Mouse (Mus musculus) spleen, postnatal 36 days (tissue): ENCODE data around the gene Lexm.
A peak's percentile ranks its signal among the peaks of the same experiment; 100 is the strongest.

Experiments
- DNase-seq, 2 experiments: peaks; one replicate each; pipeline ENCODE4 v3.0.0; 2022; ENCODE audit warnings: low spot score in 2 of 2, mixed read lengths in 1 of 2

Gene Lexm

DNA sequence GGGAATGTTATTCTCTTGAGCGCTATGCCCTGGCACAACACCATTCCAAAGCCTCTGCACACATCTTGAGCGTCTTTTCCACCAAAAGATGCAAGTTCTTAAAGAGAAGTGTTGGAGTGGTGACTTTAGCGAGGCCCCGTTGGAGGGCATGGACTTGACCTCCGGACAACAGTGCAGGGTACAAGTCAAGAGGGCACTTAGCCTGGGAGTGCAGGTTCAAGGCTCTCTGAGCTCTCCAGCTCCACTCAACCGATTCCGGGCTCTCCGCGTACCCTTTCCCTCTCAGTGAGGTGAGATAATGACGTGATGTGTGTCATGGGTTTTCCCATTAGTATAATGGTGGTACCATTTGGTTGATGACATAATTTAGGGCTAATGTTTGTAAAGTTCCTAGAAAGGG, 7.2 kb upstream of the Lexm start:
- no peak for DNase-seq

DNA sequence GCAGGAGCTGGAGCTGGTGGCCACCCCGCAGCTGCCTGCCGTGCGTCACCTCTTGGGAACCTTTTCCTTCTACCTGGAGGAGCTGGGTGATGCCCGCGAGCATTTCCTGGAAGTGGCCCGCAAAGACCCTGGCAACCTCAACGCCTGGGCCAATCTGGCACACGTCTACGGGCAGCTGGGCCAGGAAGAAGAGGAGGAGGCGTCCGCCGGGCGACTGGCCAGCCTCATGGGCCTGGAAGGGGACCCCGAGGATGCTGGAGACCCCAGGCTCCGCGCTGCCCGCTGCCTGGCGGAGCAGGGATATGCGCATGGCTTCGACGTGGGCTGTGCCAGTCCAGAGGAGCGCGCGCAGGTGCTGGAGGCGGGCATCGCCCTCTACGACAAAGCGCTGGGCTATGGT, 5.7 kb upstream of the Lexm start:
- DNase-seq, result no peak

DNA sequence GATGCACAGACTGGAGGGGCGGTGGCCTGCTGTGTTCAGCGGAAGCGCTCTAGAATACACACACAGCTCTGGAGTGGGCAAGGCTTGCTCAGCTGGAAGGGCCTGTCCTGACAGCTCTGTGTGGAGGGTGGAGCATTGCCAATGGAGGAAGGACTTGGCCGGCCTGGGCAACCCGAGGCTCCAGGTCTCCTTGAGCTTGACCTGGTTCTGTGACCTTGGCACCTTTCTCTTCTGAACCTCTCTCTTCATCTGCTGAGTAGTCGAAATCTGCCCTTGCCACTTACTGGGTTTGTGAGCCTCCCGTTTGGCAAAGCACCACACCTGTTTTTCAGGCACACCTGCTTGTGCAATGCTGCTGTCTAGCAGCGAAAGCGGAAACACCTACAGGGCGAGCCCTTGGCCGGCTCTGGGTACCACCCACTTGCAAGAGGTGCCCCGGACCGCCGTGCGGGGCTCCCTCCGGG, 5.0 kb upstream of the Lexm start, which contains the start of gene Ttc22:
Gene Ttc22, plus strand, starts transcription at position 403 of the 464 bp plus-strand sequence.
- no peak for DNase-seq

DNA sequence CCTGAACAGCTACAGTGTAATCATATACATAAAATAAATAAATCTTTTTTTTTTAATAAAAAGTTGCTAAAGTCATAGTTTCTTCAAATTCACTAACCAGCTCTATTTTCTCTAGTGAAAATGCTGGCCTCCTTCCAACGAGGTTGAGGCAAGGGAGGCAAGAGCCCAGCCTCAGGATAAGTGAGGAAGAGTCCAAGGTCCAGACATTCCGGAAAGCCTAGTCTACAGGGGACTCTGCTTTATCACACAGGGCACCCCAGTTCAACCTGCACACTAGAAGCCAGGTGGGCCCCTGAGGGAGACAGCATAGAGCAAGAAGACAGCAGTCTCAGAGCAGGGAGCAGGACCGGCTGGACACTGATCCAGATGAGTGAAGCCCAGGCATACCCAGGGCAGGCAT, 4.4 kb upstream of the Lexm start:
- DNase-seq, result no peak

DNA sequence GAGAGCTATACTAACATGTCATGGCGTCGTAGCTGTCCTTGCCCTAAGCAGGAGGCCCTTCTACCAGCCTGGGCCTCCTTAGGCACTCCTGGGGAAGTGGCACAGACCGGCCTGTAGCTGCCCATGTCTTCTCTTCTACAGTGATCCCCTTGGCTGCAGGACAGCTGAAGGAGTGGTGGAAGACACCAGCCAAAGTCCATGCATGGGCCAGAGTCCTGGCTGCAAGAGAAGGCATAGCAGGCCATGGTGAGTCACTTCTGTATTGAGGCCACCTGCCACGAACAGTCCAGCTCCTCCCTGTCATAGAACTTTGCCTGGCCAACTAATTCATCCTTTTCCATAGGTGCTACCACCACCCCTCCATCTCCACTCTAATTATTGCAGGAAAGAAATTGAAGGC, 1.9 kb upstream of the Lexm start:
- DNase-seq, result no peak

DNA sequence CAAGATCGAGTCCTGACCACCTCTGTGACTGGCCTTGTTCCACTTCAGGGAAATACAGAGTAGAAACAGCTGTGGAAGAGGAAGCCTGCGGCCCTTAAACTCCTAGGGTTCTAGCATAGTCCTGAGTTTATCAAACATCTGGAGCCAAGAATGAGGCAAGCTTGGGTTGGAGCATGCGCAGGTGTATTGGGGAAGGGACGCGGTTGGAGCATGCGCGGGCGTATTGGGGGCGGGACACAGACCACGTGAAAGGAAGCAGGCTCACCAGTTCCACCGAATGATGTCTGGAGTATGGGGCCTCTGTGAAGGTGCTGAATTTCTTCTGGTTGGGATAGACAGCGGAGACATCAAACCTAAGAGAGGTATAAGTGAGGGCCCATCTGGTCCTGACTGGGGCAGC, 1.4 kb downstream of the Lexm start:
- no peak for DNase-seq

DNA sequence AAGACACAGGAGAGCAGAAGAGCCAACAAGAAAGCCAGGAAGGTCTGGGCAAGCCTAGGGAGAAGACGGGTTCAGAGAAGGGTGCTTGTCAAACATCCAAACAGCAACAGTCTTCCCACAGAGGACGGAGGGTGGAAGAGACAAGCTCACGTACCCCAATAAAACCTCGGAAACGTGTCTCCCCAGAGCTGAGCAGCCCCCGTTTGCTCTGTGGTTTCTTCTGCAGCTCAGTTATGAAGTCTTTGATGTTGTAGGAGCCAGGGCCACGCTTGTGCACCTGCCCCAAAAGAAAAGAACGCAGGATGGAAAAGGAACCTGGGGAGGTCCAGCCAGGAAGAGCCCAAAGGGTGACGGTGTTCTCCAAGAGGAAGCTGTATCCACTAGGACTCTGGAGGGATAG, 2.2 kb downstream of the Lexm start:
- no peak for DNase-seq

DNA sequence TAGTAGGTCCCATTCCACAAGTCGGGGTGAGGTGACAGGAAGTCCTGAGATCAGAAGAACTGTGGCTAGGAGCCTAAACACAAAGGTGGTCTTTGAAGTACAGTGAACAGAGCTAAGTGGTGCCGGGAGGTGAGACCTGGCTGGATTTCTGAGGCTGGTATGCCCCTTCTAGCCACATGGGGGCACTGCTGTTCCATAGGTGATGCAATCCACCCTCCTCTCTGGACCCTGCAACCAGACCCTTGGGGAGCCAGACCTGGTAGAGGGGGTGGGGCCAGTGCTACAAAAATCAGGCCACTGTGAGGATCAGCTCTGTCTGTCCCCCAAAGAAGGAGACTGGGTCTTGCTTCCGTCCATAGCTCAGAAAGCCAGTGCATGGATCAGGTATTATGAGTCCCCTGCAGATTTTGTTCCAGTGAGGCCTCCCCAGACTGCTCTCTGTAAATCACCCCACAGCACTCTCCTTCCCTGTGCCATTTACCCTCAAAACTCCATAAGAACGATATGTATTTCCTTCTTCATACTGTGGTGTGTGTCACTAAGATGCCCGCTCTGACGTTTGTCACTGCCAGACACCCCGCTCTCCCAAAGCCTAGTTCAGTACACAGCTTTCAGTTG, 2.8 kb downstream of the Lexm start:
- DNase-seq, result peak; percentile 30 to 32

DNA sequence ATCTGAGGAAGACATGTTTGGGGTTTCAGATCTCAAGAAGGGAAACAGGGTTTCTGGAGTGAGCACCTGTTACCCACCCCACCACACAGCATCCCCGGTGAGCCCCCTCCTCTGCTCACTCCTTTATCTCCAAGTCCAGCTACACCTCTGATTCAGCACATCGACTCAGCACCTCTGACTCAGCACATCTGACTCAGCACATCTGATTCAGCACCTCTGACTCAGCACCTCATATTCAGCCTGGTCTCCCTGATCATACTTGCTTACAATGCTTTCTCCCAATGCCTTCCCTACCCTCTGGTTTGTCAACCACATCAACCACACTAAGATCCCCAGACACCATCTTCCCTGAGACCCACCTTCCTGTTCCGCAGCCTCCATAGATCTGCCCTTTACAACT, 3.5 kb downstream of the Lexm start:
- peak in 1 of 2 experiments; percentile 13 for DNase-seq

DNA sequence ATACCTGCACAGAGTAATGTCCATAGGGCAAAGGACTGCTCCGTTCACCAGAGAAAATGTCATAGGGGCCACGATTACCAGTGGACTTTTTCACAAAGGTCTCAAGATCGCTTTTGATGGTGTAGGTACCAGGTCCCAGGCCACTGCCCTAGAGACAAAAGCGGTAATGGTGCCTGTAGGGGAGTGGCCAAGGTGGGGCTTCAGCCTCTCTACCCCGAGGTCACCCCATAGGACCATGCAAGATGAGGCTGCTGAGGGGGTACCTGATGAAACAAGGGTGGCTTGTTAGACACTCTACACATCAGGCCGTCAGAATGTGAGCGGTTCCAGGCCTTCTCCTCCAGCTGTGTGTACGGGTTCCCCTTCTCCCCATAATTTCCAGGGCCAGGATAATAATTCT, 3.9 kb downstream of the Lexm start:
- no peak for DNase-seq

DNA sequence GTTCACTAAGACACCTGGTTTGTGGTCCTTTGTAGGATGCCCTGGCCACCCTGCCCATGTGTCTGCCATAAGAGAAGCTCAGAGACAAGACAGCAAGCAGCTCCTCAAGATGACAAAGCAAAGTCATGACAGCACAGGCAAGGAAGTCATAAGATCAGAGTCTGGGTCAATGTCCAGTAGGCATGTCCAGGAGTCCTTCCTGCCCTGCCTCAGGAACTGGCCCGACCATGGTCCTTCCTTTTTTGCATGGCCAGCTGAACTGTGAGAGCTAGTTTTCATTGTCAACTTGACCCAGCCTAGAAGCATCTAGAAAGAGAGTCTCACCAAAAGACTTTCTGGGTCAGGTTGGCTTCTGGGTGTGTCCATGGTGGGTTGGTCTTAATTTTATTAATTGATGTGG, 9.1 kb downstream of the Lexm start:
- DNase-seq, result no peak

DNA sequence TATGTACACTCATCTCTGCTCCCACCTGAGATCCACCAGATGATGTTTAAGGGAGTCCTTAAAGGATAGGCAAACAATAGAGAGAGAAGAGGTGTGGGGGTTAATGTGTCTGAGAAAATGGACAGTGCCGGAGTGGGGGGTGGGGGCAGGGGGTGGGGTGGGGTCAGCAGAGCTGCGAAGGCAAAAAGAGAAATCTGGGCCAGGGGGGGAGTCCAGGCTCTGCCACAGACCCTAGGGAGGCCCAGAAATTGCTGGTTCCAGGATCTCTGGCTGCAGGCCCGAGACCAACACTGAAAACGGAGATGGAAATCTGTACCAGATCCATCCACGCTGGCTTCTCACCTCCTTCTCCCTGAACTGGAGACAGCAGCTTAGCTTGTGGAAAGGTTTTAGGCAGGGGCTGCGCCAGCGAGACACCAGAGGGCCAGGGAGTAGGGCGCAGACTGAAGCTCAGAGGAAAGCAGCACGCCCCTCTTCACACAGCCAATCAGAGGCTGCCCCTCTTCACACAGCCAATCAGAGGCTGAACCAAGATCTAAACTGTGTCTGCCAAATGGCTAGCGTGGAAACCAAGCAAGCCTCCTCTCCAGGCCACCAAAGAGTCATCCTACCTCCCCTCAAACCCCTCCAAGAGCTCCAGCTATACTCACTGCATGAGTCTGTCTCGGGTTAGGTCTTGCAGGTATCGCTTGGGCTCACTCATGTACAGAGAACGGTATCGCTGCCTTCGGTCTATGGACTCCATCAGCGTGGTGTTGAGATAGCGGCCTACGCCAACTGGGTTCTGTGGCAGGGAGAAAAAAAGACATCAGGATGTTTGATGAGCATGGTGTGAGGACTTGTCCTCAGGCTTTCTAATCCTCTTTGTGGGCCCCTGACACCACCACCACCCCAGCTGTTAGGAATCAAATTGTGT, 10.1 kb downstream of the Lexm start:
- no peak for DNase-seq

DNA sequence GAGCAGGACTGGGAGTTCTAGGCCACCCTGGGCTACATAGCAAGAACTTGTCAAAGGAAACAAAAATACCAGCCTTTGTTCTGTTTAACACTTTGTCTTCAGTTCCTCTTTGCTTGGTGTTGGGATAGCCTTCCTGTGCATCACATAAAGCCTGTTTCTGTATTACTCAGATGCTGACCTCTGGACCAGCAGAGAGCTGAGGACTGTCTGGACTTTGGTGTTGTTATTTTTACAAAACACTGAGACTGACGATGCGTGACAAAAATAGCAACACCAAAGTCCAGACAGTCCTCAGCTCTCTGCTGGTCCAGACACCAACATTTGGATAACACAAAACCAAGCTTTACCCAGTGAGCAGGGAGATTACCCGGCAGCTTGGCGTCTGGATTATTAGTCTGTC, 16.3 kb downstream of the Lexm start:
- no peak for DNase-seq

DNA sequence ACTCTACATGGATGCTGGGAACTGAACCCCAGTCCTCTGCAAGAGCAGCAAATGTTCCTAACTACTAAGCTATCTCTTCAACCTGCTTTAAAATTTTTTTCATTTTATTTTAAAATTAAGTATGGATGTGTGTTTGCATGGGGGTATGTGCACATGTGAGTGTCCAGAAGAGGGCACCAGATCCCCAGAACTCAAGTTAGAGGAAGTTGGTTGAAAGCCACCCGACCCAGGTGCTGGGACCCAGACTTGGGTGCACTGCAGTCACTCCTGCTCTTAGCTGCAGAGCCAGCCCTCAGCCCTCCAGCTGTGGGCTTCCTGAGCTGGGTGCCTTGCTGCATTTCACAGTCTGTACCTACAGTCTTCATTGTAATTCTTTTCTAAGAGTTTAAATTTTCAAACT, 17.6 kb downstream of the Lexm start:
- DNase-seq, result no peak

DNA sequence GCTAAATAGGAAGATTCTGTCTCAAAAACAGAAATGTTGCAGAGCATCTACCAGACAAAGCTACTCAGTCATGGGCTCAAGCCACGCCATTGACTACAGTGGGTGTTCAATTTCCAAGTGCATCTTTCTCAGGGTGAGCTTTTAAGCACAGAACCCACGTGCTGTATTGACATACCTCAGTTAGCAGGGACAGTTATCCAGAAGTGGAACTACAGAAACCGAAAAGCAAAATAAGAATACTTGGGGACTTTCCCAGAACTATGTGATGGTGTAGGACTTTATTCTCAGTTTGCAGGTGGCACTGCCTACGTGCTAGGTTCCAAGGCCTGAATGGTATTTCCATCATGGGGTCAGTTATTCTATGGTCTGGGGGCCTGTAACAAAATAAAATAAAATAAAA, 19.3 kb downstream of the Lexm start:
- no peak for DNase-seq

DNA sequence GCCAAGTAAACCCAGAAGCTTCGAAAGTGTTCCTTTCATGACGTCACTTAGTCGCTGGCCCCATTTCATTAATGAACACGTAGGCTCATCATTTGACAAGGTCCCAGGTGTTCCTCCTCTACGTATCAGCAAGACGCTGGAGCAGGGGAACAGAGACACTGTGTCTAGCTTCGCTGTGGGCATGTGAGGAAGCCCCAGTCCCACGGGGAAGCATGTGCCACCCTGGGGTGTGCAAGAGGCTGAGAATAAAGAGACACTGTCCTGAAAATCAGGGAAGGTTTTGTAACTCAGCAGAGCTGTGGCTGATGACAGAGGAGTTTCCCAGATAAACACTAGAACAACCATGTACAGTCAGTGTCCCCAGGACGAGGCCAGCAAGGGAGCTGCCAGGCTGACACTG, 20.0 kb downstream of the Lexm start:
- no peak for DNase-seq

DNA sequence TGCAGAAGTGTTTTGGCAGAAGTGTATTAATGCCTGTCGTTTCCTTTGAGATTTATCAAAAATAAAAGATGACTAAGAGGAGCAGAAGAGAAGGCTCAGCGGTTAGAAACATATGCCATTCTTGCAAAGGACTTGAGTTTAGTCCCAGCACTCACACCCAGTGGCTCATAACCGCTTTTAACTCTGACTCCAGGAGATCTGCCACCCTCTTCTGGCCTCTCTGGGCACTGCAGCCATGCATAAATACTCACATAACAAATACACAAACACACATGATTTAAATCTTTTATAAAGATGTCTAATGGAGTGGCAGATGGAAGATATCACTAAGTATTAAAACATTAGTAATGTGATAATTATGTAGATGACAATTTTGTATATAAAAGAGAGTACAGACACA, 20.8 kb downstream of the Lexm start:
- DNase-seq, result no peak

DNA sequence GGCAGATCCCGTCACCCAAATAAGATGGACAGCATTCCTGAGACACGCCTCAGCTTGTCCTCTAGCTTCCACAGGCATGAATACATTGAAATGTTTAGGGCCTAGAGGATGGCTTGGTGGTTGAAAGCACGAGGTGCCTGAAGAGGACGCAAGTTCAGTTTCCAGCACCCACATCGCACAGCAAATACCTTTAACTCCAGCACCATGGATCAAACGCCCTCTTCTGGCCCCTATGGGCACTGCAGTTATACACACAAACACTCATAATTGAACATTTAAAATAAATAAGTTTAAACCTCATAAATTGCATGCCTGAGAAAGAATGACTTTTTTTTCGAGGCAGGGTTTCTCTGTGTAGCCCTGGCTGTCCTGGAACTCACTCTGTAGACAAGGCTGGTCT, 23.4 kb downstream of the Lexm start:
- DNase-seq, result no peak

DNA sequence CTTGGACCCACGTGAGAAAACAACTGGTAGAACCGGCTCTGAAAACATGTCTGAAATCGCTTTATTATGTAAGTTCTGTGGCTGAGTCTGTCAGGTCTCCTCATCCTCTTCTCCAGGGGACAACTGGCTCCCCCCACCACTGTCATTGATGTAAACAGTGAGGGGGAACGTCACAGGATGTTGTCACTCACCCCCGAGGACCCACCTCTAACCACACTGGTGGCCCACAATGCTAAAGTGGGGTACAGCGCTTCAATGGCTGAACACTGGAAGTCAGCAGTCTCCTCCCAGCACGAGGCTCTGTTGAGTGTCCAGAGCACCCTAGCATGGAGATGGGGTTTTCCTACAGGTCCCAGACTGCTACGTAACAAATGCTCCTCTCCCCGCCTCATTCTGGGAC, 26.2 kb downstream of the Lexm start:
- no peak for DNase-seq

DNA sequence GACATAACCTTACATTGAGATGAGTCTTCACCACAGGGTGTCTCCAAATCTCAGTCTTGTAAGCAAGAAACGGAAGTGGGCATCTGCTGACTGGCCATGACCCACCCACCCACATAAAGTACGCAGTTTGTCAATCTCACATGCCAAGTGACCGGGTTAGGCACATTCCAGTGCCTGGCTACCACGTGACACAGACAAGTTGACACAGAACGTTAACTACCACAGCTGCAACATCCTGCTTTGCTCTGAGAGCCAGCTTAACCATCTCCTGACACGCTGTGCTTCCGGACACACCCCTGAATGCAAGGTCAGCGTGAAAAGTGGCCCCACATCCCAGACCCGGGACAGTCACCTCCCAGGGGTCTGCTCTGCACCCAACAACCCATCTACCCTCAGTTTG, 26.9 kb downstream of the Lexm start:
- no peak for DNase-seq

DNA sequence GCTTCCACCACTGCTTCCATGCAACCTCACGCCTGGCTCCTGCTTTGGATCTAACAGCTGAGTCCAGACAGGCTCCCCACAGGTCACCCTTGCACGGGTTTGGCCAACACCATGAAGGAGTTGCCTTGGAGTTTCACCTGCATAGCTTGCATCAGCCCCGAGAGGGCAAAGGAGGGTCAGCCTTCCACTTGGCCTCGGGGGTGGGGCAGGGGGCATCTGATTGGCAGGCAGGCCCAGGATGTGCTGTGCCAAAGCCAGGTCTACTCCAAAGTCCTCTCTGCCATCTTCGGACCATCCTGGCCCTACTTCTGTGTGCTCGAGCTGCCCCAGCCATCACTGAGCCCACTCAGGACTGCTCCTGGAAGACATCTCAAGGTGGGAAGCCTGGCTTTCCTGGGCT, 30.0 kb downstream of the Lexm start:
- DNase-seq, result no peak

DNA sequence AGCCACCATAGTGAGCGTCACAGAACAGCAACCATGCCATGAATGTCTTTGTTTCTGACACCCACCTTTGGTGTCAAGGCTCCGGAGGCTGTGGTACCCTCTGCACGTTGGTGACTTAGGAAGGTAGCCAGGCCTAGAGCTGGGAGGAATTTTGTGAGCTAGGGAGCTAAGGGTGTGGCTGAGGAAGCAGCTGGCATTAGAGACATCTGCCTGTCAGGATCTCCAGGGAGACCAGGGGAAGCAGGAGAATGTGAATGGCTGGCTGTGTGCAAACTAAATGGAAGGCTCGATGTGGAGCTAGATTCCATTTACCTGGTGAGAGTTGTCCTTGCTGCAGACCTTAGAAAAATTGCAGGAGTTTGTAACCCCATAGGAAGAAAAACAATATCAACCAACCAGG, 32.4 kb downstream of the Lexm start:
- DNase-seq, result no peak

DNA sequence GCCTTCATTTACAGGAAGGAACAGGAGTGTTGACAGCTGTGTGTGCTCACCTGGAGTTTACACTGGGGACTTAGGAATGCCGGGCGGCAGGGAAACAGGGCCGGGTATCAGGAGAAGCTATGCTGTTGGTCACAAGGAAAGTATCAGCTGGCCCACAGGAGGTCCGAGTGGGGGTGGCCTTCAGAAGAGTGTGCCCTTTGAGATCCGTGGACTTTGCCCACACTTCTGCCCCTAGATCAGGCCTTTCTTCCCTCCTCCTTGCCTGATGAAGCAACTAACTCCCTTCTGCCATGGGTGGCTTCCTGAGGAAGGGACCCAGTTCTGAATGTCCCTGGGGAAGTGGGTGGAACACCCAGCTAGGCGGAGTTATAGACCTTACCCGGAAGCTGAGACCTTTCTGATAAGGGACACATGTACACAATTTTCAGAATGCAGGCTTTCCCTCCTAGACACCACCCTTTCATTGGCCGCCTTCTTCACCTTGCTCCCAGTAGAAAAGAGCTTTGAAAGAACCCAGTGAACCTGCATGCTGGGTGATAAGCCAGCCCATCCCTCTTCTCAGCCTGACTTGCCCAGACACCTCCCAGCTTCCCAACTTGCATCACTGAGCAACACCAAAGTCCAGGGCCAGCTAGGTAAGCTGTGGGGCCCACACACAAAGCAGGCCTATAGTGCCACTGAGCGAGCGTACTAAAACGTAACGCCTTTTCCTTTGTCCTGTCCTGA, 34.5 kb downstream of the Lexm start:
- no peak for DNase-seq
